Mouse (Mus musculus) intestine, embryonic 15.5 days (tissue): ENCODE measurements around the gene Slc25a25. TPM values are rescaled to one million over a fixed set of nuclear protein-coding genes. Genes with fewer than 3 reads are reported as not detected.
A peak's percentile ranks its signal among the peaks of the same experiment; 100 is the strongest.

Source experiments
- ATAC-seq: fragments of 200-750 bp; cut with Nextera tagmentation; 2 replicates; pipeline ENCODE4 v1.8.0; 2017; ENCODE audit warnings: moderate TSS enrichment, moderate library complexity
- H3K27ac ChIP-seq: fragments of 300-500 bp; sonication (generic); 2 replicates; pipeline ENCODE4 v1.5.1; 2015; ENCODE audit warnings: mild to moderate bottlenecking, inconsistent platforms
- H3K27me3 ChIP-seq: fragments of 300-500 bp; sonication (generic); replicated peaks from 2 replicates; pipeline ENCODE4 v1.6.1; 2015; ENCODE audit warnings: inconsistent platforms
- H3K36me3 ChIP-seq: fragments of 300-500 bp; sonication (generic); 2 replicates; pipeline ENCODE4 v1.6.1; 2015; ENCODE audit warnings: inconsistent platforms
- H3K4me1 ChIP-seq: fragments of 300-500 bp; sonication (generic); replicated peaks from 2 replicates; pipeline ENCODE4 v1.6.1; 2015; ENCODE audit warnings: inconsistent platforms
- H3K4me2 ChIP-seq: fragments of 300-500 bp; sonication (generic); replicated peaks from 2 replicates; pipeline ENCODE4 v1.6.1; 2015; ENCODE audit warnings: mild to moderate bottlenecking, inconsistent platforms
- H3K4me3 ChIP-seq: fragments of 300-500 bp; sonication (generic); replicated peaks from 2 replicates; pipeline ENCODE4 v1.5.1; 2015; ENCODE audit warnings: inconsistent platforms
- H3K9ac ChIP-seq: fragments of 300-500 bp; sonication (generic); 2 replicates; pipeline ENCODE4 v1.6.1; 2015; ENCODE audit warnings: inconsistent platforms
- H3K9me3 ChIP-seq: fragments of 300-500 bp; sonication (generic); 2 replicates; pipeline ENCODE4 v1.6.1; 2016; ENCODE audit warnings: inconsistent platforms
- WGBS: fragments of 180-500 bp; shearing (Covaris S2); methylation state at CpG from one replicate; pipeline ENCODE4 v1.1.7; 2015; 5-methylcytosine and 5-hydroxymethylcytosine counted together
- polyA plus RNA-seq: library from polyadenylated mRNA; unstranded; fragments of >200 nt; fragmentation: Nextera tagmentation; extraction: Ambion mirVana; gene quantifications from 2 replicates; pipeline ENCODE4 v1.2.1, GENCODE M21; 2015

The Slc25a25 gene
- polyA plus RNA-seq, 1 experiment from 2014 or later: 20.1 TPM

DNA sequence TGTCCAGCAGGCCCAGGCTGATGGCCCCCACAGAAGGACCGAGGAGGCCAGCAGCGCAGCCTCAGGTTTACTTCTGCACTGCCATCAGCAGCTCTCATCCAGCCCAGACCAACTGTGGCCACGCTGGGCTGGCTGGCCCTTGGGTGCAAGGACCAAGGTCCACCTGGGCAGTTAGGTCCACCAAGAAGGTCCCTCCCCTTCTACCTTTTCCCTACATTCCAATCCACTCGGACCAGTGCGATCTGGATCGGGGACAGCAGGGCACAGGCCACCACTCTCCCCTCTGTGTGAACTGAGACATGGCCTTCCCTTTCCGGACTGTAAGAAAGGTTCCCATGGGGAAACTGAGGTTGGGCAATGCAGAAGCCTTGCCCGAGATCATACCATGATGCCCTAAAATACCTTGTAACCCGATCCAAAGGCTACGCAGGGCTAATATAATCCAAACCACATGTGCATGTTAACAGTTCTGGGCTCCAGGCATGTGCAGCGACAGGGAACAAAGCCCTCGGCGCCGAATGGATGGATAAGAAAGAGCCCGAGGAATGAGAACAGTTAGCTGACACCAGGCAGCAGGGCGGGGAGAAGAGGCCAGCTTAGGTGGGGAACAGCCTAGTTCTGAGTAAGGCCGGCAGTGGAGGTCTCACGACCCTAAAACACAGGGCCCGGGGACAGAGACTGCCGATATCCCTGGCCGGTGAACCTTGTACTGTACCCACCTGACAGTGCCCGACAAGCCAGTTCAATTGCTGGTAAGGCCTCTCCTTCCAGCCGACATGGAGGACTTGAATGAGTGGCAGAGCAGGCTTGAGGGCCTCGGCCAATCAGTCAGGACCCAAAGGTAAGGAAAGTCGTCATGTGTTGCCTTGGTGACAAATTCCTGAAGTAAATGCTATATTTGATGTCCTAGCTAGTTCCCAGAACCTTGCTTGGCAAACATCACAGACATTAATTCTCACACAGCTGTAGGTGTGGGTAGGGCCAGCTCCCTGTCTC is 42.5 kb downstream of the Slc25a25 start:
- no peaks in the 10 kb centered on the region for H3K27me3 ChIP-seq
- no peak overlapping the region for H3K4me3 ChIP-seq
- 0 out of 2 replicates have a peak, but pooled peaks cover 5% of the 10 kb centered on the region for H3K4me1 ChIP-seq
- H3K4me2 ChIP-seq: no peak overlapping the region
- peak; percentile 21; the same call in 1 of the 2 replicates for ATAC-seq
- WGBS: 61% methylated on average over 25 of the region's 25 CpGs
- no peaks in the 10 kb centered on the region for H3K9me3 ChIP-seq
- no peak overlapping the region for H3K27ac ChIP-seq
- no peaks in the 10 kb centered on the region for H3K36me3 ChIP-seq
- H3K9ac ChIP-seq: no peak overlapping the region

DNA sequence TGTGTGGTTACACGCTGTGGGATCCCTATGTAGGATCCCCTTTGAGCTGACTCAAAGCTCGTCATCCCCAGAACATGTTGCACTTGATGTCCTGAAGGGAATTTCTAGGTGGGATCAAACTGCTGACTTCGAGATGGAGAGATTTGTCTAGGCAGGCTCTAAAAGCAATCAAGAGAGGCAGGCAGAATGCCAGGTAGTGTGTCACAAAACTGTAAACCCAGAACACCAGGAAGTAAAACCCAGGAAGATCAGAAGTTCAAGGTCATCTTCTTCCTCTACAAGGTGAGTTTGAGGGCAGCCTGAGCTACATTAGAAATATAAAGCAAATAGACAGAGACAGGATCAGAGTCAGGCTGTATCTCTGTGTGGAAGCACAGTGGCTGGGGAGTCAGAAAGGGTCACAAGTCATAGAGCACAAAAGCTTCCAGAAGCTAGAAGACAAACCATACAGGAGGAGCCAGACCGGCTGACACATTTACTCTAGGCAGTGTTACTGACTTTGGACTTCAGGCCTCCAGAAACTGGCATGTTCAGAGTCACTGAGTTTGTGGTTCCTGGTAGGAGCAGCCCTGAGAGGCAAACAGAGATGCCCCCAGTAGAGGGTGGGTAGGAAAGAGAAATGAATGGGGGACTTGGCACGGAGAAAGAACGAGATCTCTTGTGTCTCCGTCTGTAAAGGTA is 44.0 kb downstream of the Slc25a25 start:
- Histone ChIP-seq H3K9ac (no peak overlapping the region), H3K27ac (no peak overlapping the region), H3K27me3 (no peaks in the 10 kb centered on the region), H3K4me3 (no peak overlapping the region), H3K9me3 (no peaks in the 10 kb centered on the region), H3K36me3 (peaks cover 6% of the 10 kb centered on the region), H3K4me2 (no peak overlapping the region), H3K4me1 (0 out of 2 replicates have a peak, but pooled peaks cover 5% of the 10 kb centered on the region)
- no peak for ATAC-seq
- WGBS: 82% methylated on average over 7 of the region's 7 CpGs

DNA sequence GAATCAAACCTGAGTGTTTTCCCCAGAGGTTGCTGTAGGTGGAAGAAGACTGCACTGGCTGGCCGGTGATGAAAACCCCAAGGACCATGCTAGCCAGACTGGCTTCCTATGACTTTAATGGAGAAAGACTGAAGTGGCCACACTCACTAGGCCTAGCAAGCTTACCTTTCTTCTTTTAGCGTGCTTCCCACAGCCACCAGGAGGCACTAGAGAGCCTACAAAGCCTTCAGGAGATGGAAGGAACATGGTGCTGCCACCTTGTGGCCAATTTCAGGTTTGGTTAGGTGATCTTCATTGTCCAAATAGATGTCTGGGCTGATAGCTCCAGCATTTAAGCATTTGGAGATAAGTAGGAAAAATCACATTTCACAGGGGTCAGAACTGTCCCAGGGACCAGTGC is 46.6 kb downstream of the Slc25a25 start:
- no peak overlapping the region for H3K27ac ChIP-seq
- H3K9me3 ChIP-seq: no peaks in the 10 kb centered on the region
- 12% methylated on average over 2 of the region's 2 CpGs for WGBS
- H3K9ac ChIP-seq: no peak overlapping the region
- peaks cover 9% of the 10 kb centered on the region; the same call in 1 of the 2 replicates for H3K4me1 ChIP-seq
- no peaks in the 10 kb centered on the region for H3K27me3 ChIP-seq
- 0 out of 2 replicates have a peak, but pooled peaks have one; percentile 18 for ATAC-seq
- H3K36me3 ChIP-seq: peaks cover 20% of the 10 kb centered on the region
- H3K4me2 ChIP-seq: no peak overlapping the region
- H3K4me3 ChIP-seq: no peak overlapping the region

DNA sequence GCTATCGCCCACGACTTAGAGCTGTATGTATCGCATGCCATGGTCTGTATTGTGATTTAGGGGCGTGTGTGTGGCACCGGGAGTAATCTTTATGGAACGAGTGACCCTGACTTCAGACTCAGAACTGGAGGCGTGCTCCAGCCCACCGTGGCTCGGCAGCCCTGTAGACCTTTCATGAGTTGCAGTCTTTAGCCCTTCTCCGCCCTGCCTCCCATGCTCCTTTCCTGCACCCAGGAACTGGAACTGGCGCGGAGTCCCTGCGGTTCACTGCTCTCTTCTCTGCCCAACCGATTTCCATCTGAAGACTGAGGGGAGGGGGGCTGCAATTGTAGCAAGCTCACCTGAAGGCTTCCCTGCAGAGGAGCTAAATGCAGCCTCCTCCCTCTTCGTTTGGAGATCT is 54.5 kb downstream of the Slc25a25 start:
- H3K4me2 ChIP-seq: peak overlapping the region; percentile 90
- H3K4me1 ChIP-seq: peaks cover 23% of the 10 kb centered on the region
- H3K4me3 ChIP-seq: peak overlapping the region; percentile 98
- H3K27me3 ChIP-seq: no peaks in the 10 kb centered on the region
- H3K9ac ChIP-seq: peak overlapping the region; percentile 86
- no peak for ATAC-seq
- H3K9me3 ChIP-seq: no peaks in the 10 kb centered on the region
- H3K27ac ChIP-seq: peak overlapping the region; percentile 89
- WGBS: 0% methylated on average over 15 of the region's 15 CpGs
- peaks cover 8% of the 10 kb centered on the region; the same call in 1 of the 2 replicates for H3K36me3 ChIP-seq

DNA sequence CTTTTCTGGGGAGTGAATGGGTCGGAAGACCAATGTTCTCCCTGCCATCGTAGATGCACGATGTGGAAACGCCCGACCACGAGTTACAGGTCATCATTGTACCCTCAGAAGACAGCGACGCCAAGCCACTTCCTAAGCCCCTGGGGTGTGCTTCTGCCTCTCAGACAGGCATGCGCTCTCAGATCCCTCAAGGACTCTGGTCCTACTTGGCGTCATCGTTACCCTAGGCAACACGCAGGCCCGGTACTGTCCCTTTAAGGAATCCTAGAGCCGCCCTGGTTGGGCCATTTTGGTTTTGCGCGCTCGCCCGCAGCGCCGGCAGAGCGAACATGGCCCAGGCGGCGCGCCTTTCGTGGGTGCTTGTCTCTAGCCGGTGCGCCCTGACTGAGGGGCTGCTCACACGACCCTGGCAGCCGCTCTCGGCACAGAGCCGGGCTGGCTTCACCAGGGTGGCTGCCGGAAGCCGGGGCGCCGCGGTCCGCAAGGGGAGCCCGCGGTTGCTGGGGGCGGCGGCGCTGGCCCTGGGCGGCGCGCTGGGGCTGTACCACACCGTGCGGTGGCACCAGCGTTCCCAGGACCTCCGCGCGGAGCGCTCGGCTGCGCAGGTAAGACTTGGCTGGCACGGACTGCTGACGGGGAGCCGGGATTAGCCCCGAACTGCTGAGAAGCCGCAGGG is 55.2 kb downstream of the Slc25a25 start:
- peak; percentile 95 for ATAC-seq
- H3K36me3 ChIP-seq: peaks cover 5% of the 10 kb centered on the region; the same call in 1 of the 2 replicates
- peak overlapping the region; percentile 86 for H3K9ac ChIP-seq
- H3K4me1 ChIP-seq: peaks cover 23% of the 10 kb centered on the region
- peak overlapping the region; percentile 89 for H3K27ac ChIP-seq
- no peaks in the 10 kb centered on the region for H3K27me3 ChIP-seq
- peak overlapping the region; percentile 98 for H3K4me3 ChIP-seq
- no peaks in the 10 kb centered on the region for H3K9me3 ChIP-seq
- under 1% methylated on average over 59 of the region's 59 CpGs for WGBS
- peak overlapping the region; percentile 90 for H3K4me2 ChIP-seq

DNA sequence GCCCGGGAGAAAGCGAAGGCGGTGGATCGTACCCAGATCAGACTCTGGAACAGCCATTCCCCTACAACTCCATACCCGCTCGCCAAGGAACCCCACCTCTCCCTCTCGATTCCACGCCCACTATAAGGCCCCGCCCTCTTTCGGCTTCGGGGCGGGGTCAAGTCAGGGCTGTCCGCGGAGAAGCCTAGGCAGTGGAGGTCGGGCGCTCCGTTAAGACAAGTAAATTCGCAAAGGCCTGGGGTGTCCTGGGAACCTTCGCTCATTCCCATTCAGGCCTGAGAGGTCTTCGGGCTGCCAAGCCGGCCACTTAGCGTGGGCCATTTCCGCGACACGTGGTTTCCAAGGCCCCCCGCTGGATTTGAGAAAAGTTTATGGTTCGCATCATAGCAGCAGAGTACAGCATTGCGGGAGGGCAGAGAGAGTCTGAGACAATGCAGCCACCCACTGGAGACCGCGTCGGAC is 55.7 kb downstream of the Slc25a25 start, which contains the start of gene Ptges2:
Ptges2 (plus strand) TSS at position 413 of the 462 bp plus-strand sequence.
- peak; percentile 90 for ATAC-seq
- H3K36me3 ChIP-seq: no peaks in the 10 kb centered on the region
- H3K27me3 ChIP-seq: no peaks in the 10 kb centered on the region
- no peaks in the 10 kb centered on the region for H3K9me3 ChIP-seq
- H3K9ac ChIP-seq: peak within 1 kb of the TSS; percentile 86
- H3K4me3 ChIP-seq: peak within 1 kb of the TSS; percentile 98
- peak within 1 kb of the TSS; percentile 90 for H3K4me2 ChIP-seq
- peak within 1 kb of the TSS; percentile 89 for H3K27ac ChIP-seq
- WGBS: under 1% methylated on average over 31 of the region's 31 CpGs
- peaks cover 23% of the 10 kb centered on the region for H3K4me1 ChIP-seq

DNA sequence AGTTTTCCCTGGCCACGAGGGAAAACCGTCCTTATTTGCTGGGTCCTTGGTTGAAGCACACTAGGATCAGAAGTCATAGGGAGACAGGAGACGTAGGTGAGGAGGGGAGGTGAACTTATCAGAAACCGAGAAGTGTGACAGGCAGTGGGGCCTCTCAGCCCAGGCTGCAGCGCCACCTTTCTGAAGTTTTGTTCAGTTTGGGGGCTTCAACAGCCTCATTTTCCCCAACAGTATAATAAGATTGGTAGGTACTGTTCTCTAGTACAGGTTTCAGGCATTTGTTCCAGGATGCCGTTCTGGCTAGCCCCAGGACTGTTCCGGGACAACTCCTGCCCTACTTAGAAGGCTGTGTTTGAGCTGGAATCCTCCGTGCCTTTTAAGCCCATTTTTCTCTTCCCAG is 56.3 kb downstream of the Slc25a25 start:
- Histone ChIP-seq H3K4me2 (peak overlapping the region; percentile 90), H3K27me3 (no peaks in the 10 kb centered on the region), H3K4me3 (peak overlapping the region; percentile 98), H3K27ac (peak overlapping the region; percentile 89), H3K36me3 (no peaks in the 10 kb centered on the region), H3K9ac (peak overlapping the region; percentile 86), H3K4me1 (peaks cover 22% of the 10 kb centered on the region), H3K9me3 (no peaks in the 10 kb centered on the region)
- 3% methylated on average over 8 of the region's 8 CpGs for WGBS
- peak; percentile 16 for ATAC-seq

DNA sequence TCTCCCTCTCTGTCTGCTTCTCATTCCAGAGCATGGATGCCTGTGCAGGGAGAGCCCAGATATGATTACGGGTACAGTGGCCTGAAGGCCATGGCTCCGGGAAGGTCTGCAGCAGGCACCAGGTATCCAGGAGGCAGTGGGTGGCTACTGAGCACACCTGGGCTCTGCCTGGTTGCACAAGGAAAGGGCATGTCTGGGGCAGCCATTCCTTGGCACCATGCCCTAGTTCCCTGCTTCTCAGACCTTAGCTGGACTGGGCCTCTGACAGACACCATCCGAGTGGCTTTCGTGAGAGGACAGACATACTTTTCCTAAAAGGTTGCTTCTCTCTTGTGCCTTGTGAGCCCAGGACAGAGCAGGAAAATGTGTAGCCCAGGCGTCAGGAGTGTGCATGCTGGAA is 59.2 kb downstream of the Slc25a25 start:
- Histone ChIP-seq H3K9me3 (no peaks in the 10 kb centered on the region), H3K4me3 (no peak overlapping the region), H3K27me3 (no peaks in the 10 kb centered on the region), H3K4me2 (no peak overlapping the region), H3K9ac (no peak overlapping the region), H3K27ac (no peak overlapping the region), H3K4me1 (peaks cover 7% of the 10 kb centered on the region), H3K36me3 (no peaks in the 10 kb centered on the region)
- WGBS: 90% methylated on average over 5 of the region's 5 CpGs
- ATAC-seq: no peak

DNA sequence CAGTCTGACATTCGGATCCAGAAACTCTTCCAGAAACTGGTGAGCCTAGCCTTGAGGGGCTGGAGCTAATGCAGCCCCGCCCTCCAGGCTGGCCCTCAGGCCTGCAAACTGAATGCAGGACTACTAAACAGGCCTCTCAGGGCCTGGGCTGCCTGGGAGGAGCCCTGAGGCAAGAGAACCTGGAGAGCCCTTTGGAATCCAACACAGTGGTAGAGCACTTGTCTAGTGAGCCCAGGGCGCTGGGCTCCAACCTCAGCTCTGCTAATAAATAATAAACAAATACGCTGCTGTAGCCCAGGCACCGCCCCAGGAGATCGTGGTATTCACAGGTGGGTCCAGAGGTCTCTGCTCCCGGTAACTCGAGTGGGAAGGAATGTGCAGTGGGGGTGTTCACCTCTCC is 60.4 kb downstream of the Slc25a25 start:
- ATAC-seq: no peak
- 67% methylated on average over 8 of the region's 8 CpGs for WGBS
- Histone ChIP-seq H3K9ac (no peak overlapping the region), H3K9me3 (no peaks in the 10 kb centered on the region), H3K27ac (no peak overlapping the region), H3K4me1 (peaks cover 4% of the 10 kb centered on the region; the same call in 1 of the 2 replicates), H3K4me2 (no peak overlapping the region), H3K36me3 (no peaks in the 10 kb centered on the region), H3K4me3 (no peak overlapping the region), H3K27me3 (no peaks in the 10 kb centered on the region)

DNA sequence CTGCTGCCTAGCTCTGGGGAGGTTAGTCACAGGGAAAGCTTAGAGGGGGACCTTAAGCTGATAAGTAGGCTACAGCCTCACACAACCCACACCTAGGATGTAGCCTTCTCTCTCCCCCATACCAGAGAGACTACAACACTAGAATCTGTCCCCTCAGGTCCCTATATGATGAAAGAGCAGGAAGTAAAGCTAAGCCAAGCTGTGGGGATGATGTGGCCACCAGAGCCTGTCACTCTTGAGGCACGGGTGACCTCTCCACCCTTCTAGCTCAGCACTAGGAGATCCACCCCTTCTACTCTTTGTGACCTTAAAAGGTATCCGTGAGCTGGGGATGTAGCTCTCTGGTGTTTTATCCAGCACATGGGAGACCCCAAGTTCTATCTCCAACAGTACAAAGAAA is 62.1 kb downstream of the Slc25a25 start:
- H3K4me1 ChIP-seq: no peaks in the 10 kb centered on the region
- no peak overlapping the region for H3K27ac ChIP-seq
- H3K9me3 ChIP-seq: no peaks in the 10 kb centered on the region
- 74% methylated on average over 2 of the region's 2 CpGs for WGBS
- H3K4me3 ChIP-seq: no peak overlapping the region
- H3K36me3 ChIP-seq: no peaks in the 10 kb centered on the region
- ATAC-seq: no peak
- H3K4me2 ChIP-seq: no peak overlapping the region
- H3K9ac ChIP-seq: no peak overlapping the region
- H3K27me3 ChIP-seq: no peaks in the 10 kb centered on the region

DNA sequence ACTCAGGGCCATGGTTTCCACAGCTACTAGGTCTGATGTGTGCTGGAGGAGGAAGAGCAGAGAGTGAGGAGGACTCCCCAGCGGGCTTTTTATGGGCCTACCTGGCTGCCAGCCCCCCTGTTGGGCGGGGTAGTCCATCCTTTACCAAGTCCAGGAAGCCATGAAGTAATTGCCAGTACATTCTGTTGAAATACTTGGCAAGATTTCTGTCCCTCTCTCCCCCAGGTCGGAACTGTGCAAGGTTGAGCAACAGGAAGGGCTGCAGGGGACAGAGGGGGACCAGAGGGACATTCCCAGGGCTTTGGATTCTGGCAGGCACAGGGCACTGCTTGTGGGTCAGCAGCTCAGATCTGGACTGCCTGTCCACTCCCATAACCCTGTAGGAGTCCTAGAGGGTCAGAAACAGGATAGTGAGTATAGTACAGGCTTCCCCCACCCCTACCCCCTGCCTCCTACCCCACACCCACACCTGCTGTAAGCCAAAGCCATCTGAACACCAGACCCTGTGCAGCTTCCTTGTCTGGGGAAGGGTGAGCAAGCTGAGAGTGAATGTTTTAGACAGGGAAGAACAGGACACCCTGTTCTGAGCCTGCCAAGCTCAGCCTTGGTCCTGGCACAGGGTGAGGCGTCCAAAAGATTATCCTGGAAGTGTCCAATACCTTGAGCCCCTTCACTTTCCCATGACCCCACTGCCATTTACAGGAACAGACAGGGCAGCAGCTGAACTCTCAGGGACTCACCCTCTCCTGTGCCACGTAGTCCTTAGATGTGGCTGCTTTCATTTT is 63.3 kb downstream of the Slc25a25 start, which contains the start of gene Lcn2:
Lcn2 (minus strand) TSS at position 547 of the 785 bp plus-strand sequence.
- H3K4me1 ChIP-seq: no peaks in the 10 kb centered on the region
- 64% methylated on average over 5 of the region's 5 CpGs for WGBS
- H3K36me3 ChIP-seq: no peaks in the 10 kb centered on the region
- no peaks in the 10 kb centered on the region for H3K9me3 ChIP-seq
- H3K4me3 ChIP-seq: no peak within 1 kb of the TSS
- ATAC-seq: no peak
- no peak within 1 kb of the TSS for H3K4me2 ChIP-seq
- 0 out of 2 replicates have a peak, but pooled peaks cover 6% of the 10 kb centered on the region for H3K27me3 ChIP-seq
- no peak within 1 kb of the TSS for H3K27ac ChIP-seq
- no peak within 1 kb of the TSS for H3K9ac ChIP-seq
